Mouse (Mus musculus): ENCODE measurements around the gene Spin2c. TPM values are rescaled to one million over a fixed set of nuclear protein-coding genes. Genes with fewer than 3 reads are reported as not detected.

Gene Spin2c
- polyA plus RNA-seq (2012) = not detected in 2 replicates

DNA sequence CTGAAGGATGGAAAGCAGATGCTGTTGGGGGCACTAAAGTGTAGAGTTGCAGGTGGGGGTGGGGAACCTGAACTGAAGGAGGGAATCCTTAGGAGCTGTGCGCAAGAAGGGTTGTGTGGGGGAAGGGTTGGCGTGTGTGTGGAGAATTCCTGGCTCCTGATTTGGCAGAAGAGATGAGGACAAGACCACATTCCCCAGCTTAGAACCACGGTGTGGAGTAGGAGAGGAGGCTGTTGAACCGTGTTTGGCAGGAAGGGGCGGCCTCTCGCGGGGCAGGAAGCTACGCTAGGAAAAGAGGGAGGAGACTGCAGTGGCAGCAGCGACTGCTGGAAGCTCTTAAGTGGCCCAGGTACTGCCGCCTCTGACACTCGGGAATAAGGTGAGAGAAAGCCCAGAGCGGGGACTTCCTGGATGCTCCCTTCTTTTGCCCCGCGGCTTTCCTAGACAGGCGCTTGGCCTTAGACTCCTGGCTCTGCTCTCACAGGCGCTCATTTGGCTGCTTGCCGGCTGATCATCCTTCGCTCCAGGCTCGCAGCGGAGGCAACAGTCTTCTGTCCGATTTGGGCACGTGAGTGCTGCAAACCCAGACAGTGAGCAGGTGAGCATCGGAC, at the start of gene Spin2c:
TSS of gene Spin2c (plus strand) at position 275 of the 611 bp plus-strand sequence.

Other genes with a start within 250 kb of the Spin2c start
- 0.03 and 0.05 TPM in 2 replicates for gene Kctd12b, start 135.8 kb upstream of the Spin2c start, polyA plus RNA-seq (2012)
- gene Nbdy, start 108.6 kb upstream of the Spin2c start, polyA plus RNA-seq (2012) = 51.7 and 61.6 TPM in 2 replicates
- not detected in 2 replicates for gene Samt1, start 180.4 kb downstream of the Spin2c start, polyA plus RNA-seq (2012)
- not detected in 2 replicates for gene 4921511M17Rik, start 201.6 kb downstream of the Spin2c start, polyA plus RNA-seq (2012)
- gene Gm10057, start 222.8 kb downstream of the Spin2c start, polyA plus RNA-seq (2012) = not detected in 2 replicates

Measured in megakaryocyte-erythroid progenitor cell, adult 5 weeks (primary cell).